Mouse (Mus musculus) retina, embryonic 14.5 days (tissue): ENCODE measurements around the gene Slc26a6.

ENCODE experiments used
- DNase-seq: peaks from one replicate; pipeline ENCODE4 v3.0.0-alpha.2; 2015; ENCODE audit warnings: low spot score

The Slc26a6 gene

DNA sequence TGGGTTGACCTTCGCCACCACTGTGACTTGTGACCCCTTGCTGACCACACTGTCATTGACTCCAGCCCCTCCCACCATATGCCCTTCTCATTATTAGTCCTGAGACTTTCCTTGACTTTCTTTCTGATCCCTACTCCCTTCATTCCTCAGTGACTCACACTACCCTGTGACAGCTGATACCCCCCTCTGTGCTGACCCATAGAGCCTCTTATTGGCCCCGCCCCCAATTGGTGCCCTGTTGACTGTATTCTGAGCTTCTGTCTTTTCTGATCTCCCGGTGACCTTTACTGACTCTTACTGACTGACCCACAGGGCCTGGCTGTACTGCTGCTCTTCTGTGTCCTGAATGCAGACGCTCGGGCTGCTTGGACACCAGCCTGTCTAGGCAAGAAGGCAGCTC lies 7.7 kb upstream of the Slc26a6 start:
- no peak for DNase-seq

DNA sequence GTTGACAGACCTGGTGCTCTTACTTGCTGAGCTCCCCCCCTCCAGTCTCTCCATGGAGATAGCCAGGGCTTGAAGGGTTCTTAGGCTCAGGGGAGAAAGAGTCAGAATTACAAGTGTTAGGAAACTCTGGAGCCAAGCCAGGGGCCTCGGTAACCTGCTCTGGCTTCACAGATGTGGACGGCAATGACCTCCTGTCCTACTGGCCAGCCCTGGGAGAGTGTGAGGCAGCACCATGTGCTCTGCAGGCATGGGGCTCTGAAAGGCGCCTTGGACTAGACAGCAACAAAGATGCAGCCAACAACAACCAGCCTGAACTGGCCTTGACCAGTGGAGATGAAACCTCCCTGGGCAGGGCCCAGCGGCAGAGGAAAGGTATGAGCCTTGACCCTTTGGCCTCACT lies 5.7 kb upstream of the Slc26a6 start:
- no peak for DNase-seq

DNA sequence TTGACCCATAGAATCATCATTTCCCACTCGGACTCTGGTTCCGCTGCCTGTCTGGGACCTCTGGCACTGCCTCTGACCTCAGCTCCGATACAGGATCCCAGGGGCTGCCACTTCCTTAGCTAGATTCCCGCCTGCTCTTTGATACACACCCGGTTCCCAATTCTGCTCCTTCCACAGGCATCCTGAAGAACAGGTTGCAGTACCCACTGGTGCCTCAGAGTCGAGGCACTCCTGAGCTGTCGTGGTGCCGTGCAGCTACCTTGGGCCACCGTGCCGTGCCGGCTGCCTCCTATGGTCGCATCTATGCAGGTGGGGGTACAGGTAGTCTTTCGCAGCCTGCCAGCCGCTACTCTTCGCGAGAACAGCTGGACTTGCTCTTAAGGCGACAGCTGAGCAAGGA lies 4.7 kb upstream of the Slc26a6 start:
- DNase-seq, result no peak

DNA sequence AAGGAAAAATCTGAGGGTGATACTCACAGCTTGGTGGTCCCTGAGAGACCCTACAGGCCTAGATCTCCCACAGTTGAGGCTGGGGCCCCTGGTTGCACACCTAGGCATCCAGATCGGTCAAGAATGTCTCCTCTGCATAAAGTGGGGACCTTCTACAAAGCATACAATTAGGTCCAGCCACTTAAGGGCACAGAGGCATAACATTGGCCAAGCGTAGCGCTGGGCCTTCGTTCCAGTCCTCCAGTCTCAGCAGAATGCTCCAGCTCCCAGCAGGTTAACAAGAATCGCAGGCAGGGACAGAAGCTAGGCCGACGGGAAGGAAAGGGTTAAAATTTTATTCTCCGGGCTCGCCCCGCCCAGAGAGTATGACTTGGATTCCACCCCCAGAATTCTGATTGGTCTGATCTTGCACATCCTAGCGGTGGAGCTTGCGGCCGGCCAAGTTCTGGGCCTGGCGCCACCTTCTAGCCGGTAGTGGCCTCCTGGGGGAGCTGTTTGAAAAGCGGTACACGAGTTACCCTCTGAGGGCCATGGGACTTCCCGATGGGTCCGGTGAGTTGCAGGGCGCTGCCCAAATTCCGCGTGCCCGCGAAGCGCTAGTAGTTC lies 655 bp downstream of the Slc26a6 start:
- peak; percentile 97 for DNase-seq

DNA sequence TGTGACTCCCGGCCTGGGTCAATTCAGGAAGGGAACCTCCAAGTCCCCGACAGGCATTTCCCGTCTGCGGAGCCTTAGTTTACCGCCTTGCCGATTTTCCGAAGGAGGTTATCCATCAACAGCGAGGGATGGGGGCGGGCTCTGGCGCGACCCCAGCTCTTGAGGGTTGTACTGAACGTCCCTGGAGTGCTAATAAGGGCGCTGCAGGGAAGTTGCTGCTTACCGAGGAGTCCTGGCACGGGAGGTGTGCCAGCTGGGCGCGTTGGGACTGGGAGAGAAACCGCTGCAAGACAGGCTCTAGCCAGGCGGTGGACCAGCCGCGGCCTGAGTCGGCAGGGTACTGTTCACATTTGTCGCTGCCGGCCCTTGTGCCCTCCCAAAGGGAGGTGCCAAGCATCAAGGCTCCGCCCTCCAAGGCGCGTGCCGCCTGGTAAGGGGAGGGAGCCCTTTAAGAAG lies 1.2 kb downstream of the Slc26a6 start:
- DNase-seq, result peak; percentile 82

DNA sequence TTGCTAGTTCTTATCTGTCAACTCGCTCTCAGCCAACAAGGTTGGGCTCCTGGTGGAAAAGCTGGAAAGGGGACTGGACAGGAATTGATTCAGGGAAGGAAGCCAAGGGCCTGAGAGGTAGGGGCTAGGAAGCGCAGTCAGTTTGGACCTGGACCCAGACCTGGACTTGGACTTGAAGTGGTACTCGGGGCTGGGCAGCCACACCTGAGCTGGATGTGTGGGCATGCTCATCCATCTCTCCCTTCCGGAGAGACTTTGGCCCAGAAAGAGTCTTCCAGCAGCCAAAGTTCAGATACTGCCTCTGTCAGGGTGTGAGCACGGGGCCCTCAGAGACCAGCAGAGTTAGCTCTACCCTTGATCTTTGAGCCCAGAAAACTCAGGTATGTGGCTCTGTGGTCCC lies 2.3 kb downstream of the Slc26a6 start:
- no peak for DNase-seq

DNA sequence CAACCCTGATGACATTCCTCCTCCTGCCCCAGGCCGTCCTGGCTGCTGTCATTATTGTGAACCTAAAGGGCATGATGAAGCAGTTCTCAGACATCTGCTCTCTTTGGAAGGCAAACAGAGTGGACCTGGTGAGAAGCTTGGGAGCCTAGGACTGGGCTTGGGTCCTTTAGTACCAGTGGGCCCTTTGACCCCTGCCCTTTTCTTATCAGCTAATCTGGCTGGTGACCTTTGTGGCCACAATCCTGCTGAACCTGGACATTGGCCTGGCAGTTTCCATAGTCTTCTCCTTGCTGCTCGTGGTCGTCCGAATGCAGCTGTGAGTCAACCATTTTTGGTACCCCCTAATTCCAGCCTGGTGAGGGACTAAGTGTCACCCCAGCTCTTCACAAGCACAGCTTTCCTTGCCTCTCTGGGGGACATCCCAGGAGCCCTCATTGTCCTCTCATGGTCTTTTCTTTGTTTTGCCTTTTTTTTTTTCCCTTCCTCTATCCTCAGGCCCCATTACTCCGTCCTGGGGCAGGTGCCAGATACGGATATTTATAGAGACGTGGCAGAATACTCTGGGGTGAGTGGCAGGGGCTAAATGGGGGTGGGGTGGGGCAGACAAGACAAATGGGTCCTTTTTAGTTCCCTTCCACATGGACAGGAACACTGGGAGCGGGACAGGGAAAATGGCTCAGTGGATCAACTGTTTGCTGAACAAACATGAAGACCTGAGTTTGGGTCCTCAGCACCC lies 5.9 kb downstream of the Slc26a6 start:
- DNase-seq, result no peak

DNA sequence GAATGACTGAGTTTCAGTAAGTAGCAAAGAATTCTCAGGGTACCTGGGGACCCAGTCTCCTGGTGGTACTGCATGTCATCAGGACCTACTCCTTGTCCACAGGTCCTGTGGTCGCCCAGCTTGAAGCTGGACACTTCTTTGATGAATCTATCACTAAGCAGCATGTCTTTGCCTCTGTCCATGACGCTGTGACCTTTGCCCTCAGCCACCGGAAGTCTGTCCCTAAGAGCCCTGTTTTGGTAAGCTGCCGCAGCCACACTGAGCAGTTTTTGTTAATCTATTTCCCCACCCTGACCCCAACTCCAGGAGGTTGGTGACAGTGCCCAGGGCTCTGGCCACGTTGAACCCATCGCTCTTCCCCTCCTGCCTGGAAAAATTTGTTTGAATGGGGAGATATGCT lies 59.2 kb downstream of the Slc26a6 start:
- no peak for DNase-seq

DNA sequence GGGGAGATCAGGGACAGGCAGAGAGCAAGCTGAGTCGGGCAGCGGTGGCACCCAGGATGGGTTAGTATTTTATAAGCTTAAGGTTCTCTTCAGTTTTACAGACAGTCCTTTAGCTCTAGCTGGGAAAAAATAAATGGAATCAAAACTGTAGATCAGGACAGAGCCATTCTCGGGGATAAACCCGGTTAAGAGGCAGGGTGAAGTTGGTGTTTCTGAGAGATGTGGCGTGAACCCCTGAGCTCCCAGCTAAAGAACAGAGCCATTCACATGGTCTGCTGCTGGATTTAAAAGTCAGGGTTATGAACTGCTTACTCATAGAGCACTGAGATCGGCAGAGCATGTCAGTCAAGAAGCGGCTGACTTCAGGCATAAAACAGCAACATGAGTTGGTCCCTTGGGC lies 60.1 kb downstream of the Slc26a6 start:
- DNase-seq, result no peak

DNA sequence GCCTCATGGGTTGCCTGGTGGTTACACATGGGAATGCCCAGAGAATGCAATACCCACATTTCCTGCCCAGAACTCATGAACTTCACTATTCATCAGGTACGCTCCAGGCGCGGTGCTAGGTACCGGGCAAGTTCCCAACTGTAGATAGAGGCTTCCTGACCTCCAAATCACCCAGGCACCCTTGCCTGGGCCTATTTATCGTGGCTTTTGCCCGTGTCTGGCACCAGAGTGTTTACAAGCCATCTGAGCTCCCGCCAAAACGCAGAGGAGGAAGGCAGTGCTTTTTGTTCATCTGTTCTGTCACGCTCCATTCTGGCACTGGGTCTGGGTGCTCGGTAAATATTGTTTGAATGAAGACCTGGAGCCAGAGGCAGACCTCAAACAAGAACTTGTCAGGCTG lies 60.5 kb downstream of the Slc26a6 start:
- DNase-seq, result no peak

DNA sequence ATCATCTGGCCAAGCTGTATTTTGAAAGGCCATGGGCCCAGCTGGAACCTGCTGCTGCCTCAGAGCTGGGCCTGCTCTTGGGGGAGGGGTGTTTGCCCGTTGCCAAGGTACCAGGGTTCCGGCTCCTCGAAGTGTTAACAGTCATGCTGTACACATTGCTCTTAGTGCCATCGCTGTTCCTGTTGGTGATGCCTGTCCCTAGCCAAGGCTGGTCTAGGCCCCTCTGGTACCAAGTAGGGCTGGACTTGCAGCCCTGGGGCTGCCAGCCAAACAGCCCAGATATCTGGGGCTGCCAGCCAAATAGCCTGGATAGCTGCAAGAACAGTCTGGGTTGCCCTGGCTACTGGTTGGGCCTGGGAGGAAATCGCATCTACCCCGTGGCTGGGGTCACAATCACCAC lies 61.4 kb downstream of the Slc26a6 start, which contains the start of gene Tmem89:
Tmem89 (plus strand) TSS at position 129 of the 400 bp plus-strand sequence.
- DNase-seq, result no peak

DNA sequence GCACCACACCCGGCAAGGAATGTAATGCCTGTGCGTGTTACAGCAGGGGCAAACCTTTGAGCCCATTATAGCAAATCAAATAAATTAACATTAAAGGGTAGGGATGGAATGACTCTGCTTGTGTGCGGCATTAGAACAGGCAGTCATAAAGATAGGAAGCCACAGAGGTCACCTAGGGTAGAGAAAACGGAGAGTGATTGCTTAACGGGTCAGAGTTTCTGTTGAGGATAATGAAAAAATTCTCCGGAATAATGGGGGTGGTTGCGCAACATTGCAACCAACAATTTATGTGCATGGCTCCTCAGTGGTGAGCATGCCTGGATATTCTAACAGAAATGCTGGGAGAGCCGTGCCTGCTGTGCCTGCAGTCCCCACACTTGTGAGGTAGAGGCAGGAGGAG lies 72.8 kb downstream of the Slc26a6 start:
- no peak for DNase-seq

DNA sequence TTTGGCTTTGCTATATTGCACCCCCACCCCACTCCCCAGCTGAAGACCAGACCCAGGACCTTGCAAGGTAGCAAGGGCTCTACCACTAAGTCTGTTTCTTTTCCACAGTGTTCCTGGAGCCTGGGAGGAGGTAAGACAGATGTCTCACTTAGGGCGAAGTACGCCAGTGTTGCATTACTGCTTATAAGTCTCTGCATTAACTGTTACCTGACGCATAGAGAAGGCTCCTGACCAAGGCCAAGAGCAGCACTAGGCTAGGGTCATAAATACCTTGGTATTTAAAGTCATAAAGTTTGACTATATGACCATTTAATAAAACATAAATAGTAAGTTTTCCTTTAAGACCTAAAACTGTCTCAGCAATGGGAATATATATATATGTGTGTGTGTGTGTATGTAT lies 75.3 kb downstream of the Slc26a6 start:
- no peak for DNase-seq

DNA sequence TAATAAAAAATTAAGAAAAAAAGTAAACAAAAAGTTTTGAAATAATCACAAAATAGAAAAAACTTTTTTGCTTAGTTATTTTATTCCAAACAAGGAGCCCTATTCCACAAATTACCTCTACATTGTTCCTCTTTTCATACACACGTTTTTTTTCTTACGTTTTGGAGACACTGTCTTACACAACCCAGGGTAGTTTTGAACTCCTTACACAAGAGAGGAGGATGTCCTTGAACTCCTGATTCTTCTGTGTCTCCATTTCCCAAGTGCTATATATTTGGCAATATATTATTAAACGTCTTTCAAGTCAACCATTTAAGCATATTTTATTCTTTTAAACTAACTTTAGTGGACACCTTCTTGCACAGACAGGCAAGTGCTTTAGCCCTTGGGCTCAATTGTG lies 82.9 kb downstream of the Slc26a6 start:
- no peak for DNase-seq

DNA sequence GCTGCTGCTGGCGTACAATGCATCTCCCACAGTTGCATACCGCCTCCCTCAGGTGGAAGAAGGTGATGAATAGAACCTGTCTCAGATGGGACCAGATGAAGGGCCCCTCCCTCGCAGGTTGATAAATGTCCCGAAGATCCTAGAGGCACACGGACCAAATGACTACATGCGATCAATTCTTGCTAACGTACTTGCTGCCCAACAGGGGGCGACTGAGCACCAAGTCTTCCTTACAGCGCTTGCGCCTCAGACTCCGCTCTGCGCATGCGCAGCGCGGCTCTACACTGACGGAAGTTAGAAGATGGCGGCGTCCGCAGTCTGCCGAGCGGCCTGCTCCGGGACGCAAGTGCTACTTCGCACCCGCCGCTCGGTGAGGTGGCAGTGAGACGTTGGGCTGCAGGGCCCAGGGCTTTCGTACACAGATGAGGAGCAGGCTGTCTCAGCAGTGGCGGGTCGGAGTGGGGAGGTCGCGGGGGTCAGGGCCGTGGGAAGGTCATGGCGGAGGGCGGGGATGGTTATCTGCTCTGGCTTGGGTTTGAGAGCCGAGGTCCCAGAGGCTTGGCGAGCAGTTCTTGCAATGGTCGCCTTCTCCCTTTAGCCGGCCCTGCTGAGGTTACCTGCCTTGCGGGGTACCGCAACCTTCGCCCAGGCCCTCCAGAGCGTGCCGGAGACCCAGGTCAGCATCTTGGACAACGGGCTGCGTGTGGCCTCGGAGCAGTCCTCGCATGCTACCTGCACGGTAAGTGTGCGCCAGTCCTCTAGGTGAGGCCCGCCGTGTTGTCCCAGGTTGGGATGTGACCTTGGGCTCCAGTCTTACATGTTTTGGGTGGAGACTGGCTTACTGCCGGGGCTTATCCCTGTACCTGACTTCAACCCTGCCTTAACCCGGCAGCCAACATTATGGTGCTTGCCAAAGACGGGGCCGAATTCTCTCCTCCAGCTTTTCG lies 83.6 kb downstream of the Slc26a6 start, which contains the start of gene Uqcrc1:
Uqcrc1 (plus strand) TSS at position 216 of the 947 bp plus-strand sequence.
- peak; percentile 99 for DNase-seq

DNA sequence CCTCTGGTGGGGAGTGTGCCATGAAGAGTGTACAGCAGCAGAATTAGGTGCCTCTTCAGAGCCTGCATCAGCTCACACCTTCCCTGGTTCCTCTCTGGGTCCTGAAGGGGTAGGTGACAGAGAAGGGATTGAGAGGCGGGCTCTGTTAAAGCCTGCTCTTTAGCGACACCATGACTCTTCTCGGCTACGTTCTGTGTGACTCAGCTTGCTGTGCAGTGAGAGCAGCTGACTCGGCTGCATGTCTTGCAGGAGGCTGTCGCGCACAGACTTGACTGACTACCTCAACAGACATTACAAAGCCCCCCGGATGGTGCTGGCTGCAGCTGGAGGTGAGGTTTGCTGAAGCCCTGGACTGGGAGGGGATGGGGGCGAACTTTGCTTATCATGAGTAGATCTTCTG lies 92.0 kb downstream of the Slc26a6 start:
- no peak for DNase-seq

DNA sequence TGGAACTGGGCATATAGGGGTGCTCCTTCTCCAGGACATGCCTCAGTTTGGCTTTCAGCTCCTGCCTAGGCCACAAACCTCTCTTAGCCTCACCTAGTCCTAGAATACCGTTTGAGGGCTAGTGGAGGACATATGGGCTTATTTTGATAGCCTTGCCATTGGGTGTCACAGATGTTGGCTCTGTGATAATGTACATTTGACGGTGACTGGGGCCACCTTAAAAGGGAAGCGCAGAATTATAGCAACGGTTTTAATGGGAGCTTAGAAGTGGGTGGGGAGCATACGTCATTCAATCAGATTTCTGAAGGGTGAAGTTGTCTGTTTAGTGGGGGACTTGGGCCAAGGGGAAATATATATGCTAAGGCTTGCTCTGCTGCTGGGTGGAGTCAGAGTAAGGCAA lies 92.5 kb downstream of the Slc26a6 start:
- DNase-seq, result no peak

DNA sequence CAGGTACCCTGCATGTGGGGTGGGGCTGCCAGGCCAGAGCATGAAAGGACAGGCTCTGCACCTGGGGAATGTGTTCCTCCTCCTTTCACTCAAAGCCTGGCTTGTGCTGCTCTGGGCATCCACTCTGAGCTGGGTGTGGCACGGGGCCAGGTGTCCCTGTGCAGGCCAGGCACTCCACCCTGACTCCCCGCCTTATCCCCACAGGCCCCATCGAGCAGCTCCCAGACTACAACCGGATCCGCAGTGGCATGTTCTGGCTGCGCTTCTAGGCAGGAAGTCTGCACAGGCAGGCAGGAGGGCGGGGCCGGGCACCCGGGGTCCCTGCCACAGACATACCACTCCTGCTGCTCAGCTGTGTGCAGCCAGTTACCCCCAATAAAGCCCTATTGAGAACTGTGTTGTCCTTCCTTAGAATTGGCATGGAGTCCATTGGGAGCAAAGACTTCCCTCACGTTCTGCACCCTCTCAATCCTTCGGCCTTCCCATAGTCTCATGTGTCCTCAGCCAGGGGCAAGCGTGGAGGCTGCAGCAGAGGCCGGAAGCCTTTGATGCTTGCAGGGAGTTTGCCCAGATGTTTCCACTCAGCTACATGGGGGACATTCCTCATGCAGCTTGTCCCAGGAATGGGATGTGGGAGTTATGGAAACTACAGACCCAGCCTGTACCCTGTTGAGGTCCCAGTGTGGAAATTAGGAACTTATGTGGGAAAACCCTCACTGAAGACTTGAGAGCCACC lies 96.3 kb downstream of the Slc26a6 start:
- DNase-seq, result no peak

DNA sequence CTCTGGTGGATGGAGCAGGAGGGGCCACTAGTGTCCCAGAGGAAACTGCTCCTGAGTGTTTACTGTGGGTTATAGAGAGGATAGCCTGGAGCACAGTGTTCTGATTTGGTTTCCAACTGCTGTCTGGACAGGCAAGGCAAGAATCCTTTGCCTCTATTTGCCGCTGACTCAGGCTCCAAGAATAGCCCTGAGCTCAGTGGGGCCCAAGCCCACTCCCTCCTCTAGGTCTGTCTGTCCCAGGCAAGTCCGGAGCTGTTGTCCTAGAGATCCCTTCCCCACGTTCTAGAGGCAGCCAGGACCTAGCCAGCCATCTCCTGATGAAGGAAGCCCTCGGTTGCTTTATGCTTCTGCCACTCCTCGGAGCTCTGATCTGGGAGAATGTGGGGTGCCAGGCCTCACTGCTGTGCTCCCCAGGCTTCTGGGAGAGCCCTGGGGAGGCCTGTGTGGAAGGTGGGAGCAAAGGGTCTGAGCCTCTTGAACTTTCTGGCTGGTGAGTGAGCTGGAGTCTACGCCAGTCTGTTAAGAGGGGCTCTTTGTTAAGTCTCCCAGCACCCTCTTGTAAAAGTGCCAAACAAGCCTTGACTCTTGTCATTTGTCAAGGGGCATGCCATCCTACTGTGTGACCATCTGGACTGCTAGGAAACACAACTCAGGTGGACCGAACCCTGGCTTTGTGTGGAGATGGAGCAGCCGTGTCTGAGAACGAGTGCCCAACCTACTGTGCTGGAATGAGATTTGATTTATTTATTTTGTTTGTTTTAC lies 97.1 kb downstream of the Slc26a6 start:
- DNase-seq, result no peak

DNA sequence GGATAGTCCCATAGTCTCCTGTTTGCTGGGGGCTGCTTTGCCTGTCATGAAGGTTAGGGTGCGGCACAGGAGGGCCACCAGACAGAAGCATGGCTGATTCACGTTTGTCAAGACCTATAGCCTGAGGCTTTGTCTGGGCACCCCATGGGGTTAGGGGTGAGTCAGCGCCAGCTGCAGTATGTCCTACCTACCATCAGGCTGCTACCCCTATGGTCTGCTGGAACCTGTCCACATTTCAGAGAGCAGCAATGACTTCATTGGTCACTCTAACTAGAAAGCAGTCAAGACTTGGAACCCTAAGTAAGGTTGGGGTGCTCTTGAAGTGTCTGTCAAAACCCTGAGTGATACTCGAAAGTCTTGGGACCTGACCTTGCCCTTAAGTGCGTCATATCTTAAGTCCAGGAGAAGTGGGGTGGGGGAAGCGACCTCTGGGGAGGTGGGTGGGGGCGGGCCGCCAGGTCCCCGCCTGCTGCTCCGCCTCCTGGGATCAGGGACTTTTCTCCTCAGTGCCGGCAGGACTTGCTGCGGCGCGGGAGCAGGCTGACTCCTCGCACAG lies 100.1 kb downstream of the Slc26a6 start, which contains the start of gene Col7a1:
Col7a1 (plus strand) TSS at position 506 of the 556 bp plus-strand sequence.
- DNase-seq, result peak; percentile 6

DNA sequence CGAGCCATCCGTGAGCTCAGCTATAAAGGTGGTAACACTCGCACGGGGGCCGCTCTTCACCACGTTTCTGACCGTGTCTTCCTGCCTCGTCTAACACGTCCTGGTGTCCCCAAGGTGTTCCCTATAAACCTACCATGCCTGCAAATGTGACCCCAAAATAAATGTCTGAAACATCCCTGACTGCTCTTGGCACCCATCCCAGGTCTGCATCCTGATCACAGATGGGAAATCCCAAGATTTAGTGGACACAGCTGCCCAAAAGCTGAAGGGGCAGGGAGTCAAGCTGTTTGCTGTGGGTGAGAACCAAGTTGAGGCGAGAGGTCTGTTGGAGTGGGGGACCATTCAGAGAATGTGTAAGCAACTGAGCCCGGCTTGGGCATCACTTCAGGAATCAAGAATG lies 102.2 kb downstream of the Slc26a6 start:
- no peak for DNase-seq
